Mouse (Mus musculus) midbrain, embryonic 15.5 days (tissue): ENCODE measurements around the gene Mrps11. TPM values are rescaled to one million over a fixed set of nuclear protein-coding genes. Genes with fewer than 3 reads are reported as not detected.

Experiments
- ATAC-seq: fragments of 200-750 bp; cut with Nextera tagmentation; replicated peaks from 2 replicates; pipeline ENCODE4 v1.8.0; 2017; ENCODE audit warnings: moderate TSS enrichment
- H3K27ac ChIP-seq: fragments of 300-500 bp; sonication (generic); 2 replicates; pipeline ENCODE4 v1.5.1; 2015; ENCODE audit warnings: mild to moderate bottlenecking, inconsistent platforms
- H3K27me3 ChIP-seq: fragments of 300-500 bp; sonication (generic); replicated peaks from 2 replicates; pipeline ENCODE4 v1.6.1; 2015; ENCODE audit warnings: inconsistent platforms
- H3K36me3 ChIP-seq: fragments of 300-500 bp; sonication (generic); replicated peaks from 2 replicates; pipeline ENCODE4 v1.6.1; 2015; ENCODE audit warnings: inconsistent platforms
- H3K4me1 ChIP-seq: fragments of 300-500 bp; sonication (generic); 2 replicates; pipeline ENCODE4 v1.6.1; 2015; ENCODE audit warnings: inconsistent platforms
- H3K4me2 ChIP-seq: fragments of 300-500 bp; sonication (generic); 2 replicates; pipeline ENCODE4 v1.6.1; 2015; ENCODE audit warnings: inconsistent platforms, mild to moderate bottlenecking, moderate library complexity
- H3K4me3 ChIP-seq: fragments of 300-500 bp; sonication (generic); 2 replicates; pipeline ENCODE4 v1.5.1; 2015; ENCODE audit warnings: mild to moderate bottlenecking, inconsistent platforms
- H3K9ac ChIP-seq: fragments of 300-500 bp; sonication (generic); 2 replicates; pipeline ENCODE4 v1.6.1; 2015; ENCODE audit warnings: mild to moderate bottlenecking, inconsistent platforms
- H3K9me3 ChIP-seq: fragments of 300-500 bp; sonication (generic); 2 replicates; pipeline ENCODE4 v1.6.1; 2016; ENCODE audit warnings: inconsistent platforms
- WGBS: fragments of 180-500 bp; shearing (Covaris S2); methylation state at CpG from one replicate; pipeline ENCODE4 v1.1.7; 2015; ENCODE audit warnings: mixed read lengths; 5-methylcytosine and 5-hydroxymethylcytosine counted together
- polyA plus RNA-seq: library from polyadenylated mRNA; unstranded; fragments of >200 nt; fragmentation: Nextera tagmentation; extraction: Ambion mirVana; gene quantifications from 2 replicates; pipeline ENCODE4 v1.2.1, GENCODE M21; 2015

Gene Mrps11
- polyA plus RNA-seq, 1 experiment from 2014 or later: 64.6 TPM

DNA sequence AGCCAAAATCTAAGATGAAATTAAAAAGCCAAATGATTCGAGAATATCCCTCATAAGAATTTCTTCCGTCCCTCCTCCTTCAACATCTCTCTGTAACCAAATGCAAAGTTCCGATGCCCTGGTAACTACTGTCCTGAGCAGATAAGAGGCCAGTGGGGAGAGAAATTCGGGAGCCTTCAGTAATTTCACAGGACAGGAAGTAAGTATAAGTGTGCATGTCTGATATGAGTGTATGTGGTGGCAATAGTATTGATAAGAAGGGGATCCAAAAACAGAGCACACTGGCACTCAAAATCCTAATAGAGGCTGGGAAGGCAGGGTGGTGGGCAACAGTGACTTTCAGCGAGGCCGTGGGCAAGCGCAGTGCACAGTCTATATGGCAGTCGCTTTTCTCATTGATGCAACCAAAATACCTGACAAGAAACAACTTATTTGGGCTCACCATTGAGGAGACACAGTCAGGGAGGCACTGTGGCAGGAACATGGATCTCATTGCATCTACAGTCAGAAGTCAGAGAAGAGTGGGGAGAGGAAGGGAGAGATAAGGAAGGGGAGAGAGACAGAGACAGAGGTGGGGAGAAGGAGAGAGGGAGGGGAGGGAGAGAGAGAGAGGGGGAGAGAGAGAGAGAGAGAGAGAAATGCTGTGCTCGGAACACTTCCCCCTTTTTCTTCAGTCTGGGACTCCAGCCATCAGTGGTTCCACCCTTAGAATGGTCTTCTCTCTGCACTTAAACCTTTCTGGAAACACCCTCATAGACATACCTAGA lies 17.0 kb downstream of the Mrps11 start:
- H3K4me2 ChIP-seq: no peak overlapping the region
- H3K36me3 ChIP-seq: no peaks in the 10 kb centered on the region
- ATAC-seq: no peak
- no peak overlapping the region for H3K9ac ChIP-seq
- no peak overlapping the region for H3K27ac ChIP-seq
- no peaks in the 10 kb centered on the region for H3K9me3 ChIP-seq
- 0 out of 2 replicates have a peak, but pooled peaks cover 5% of the 10 kb centered on the region for H3K4me1 ChIP-seq
- no peaks in the 10 kb centered on the region for H3K27me3 ChIP-seq
- no peak overlapping the region for H3K4me3 ChIP-seq
- WGBS: 77% methylated on average over 9 of the region's 9 CpGs

GRCm38 (mm10) chr7:78803841-78804240 lies 20.9 kb downstream of the Mrps11 start:
- Histone ChIP-seq H3K36me3 (no peaks in the 10 kb centered on the region), H3K4me1 (no peaks in the 10 kb centered on the region), H3K9me3 (no peaks in the 10 kb centered on the region), H3K9ac (no peak overlapping the region), H3K27me3 (no peaks in the 10 kb centered on the region), H3K27ac (no peak overlapping the region), H3K4me2 (no peak overlapping the region), H3K4me3 (no peak overlapping the region)
- 90% methylated on average over 3 of the region's 3 CpGs for WGBS
- no peak for ATAC-seq

GRCm38 (mm10) chr7:78807192-78807591 lies 24.3 kb downstream of the Mrps11 start:
- Histone ChIP-seq H3K4me3 (no peak overlapping the region), H3K27me3 (no peaks in the 10 kb centered on the region), H3K27ac (no peak overlapping the region), H3K36me3 (no peaks in the 10 kb centered on the region), H3K9ac (no peak overlapping the region), H3K4me1 (no peaks in the 10 kb centered on the region), H3K4me2 (no peak overlapping the region), H3K9me3 (no peaks in the 10 kb centered on the region)
- 82% methylated on average over 4 of the region's 4 CpGs for WGBS
- no peak for ATAC-seq

GRCm38 (mm10) chr7:78813791-78814190 lies 30.9 kb downstream of the Mrps11 start:
- ATAC-seq: no peak
- H3K36me3 ChIP-seq: no peaks in the 10 kb centered on the region
- no peak overlapping the region for H3K4me2 ChIP-seq
- H3K4me3 ChIP-seq: no peak overlapping the region
- 91% methylated on average over 6 of the region's 6 CpGs for WGBS
- no peaks in the 10 kb centered on the region for H3K27me3 ChIP-seq
- H3K4me1 ChIP-seq: peaks cover 7% of the 10 kb centered on the region; the same call in 1 of the 2 replicates
- no peak overlapping the region for H3K27ac ChIP-seq
- H3K9me3 ChIP-seq: no peaks in the 10 kb centered on the region
- H3K9ac ChIP-seq: no peak overlapping the region

DNA sequence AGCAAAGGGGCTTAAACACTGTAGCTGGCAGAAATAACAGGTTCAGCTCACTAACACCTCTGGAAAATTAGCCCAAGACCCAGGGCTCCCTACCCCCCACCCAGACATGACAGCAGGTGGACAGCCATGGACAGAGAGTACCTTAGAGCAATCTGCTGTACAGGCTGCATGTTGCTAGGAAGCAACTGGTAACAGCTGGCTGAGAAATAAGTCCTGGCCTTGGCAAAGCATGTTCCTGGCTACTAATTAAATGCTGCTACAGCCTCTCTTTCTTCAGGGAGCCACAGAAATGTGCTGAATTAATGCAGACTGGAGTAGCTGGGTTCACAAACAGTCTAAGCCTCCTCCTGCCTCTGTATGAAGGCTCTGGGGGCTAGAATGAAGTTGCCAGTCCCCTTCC lies 31.8 kb downstream of the Mrps11 start:
- Histone ChIP-seq H3K9me3 (no peaks in the 10 kb centered on the region), H3K4me3 (no peak overlapping the region), H3K36me3 (no peaks in the 10 kb centered on the region), H3K4me1 (peaks cover 7% of the 10 kb centered on the region; the same call in 1 of the 2 replicates), H3K9ac (no peak overlapping the region), H3K4me2 (no peak overlapping the region), H3K27ac (peak overlapping the region; percentile 45), H3K27me3 (no peaks in the 10 kb centered on the region)
- 0 out of 2 replicates have a peak, but pooled peaks have one; percentile 39 for ATAC-seq

- Histone ChIP-seq H3K4me2 (no peak overlapping the region), H3K9me3 (no peaks in the 10 kb centered on the region), H3K9ac (no peak overlapping the region), H3K27ac (no peak overlapping the region), H3K4me3 (no peak overlapping the region), H3K27me3 (no peaks in the 10 kb centered on the region), H3K4me1 (peaks cover 7% of the 10 kb centered on the region; the same call in 1 of the 2 replicates), H3K36me3 (no peaks in the 10 kb centered on the region)
- WGBS: 89% methylated on average over 12 of the region's 12 CpGs
- ATAC-seq: no peak
Measured at GRCm38 (mm10) chr7:78818336-78818735, 35.4 kb downstream of the Mrps11 start.

DNA sequence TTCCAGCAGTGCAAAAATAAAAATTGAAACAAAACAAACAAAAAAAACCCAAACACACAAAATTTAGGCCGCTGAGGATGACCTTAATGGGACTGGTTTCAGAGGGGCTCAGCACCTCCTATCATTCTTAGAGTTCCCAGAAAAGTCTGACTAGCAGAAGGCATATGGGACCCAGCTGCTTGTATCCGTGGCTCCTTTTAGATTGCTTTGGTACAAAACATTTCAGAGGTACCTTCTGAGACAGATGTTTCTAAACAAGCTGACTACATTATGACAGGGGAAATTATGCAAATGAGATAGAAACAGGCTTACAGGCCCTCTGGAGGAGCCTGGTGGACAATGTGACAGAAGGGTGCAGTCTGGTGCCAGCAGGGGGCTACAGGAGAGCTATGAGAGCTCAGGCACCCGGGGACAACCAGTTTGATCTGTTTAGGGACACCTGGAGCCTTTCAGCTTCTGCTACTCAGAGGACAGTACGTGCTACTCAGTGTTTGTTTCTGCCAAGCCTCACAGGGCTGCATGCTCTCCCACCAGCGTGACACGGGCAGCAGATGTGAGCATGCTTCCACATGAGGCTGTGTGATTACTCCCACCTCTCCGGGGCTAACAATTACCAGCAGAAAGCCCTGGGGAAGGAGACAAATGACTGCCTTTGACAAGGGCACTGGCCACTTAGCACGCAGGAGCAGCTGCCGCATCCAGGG lies 43.9 kb downstream of the Mrps11 start:
- peak; percentile 78 for ATAC-seq
- Histone ChIP-seq H3K27me3 (no peaks in the 10 kb centered on the region), H3K9me3 (no peaks in the 10 kb centered on the region), H3K36me3 (no peaks in the 10 kb centered on the region), H3K27ac (peak overlapping the region; percentile 40), H3K4me1 (peaks cover 8% of the 10 kb centered on the region), H3K4me2 (no peak overlapping the region), H3K4me3 (no peak overlapping the region), H3K9ac (no peak overlapping the region)
- 36% methylated on average over 9 of the region's 9 CpGs for WGBS

GRCm38 (mm10) chr7:78827749-78828362 lies 44.9 kb downstream of the Mrps11 start:
- Histone ChIP-seq H3K9ac (no peak overlapping the region), H3K4me2 (no peak overlapping the region), H3K4me3 (no peak overlapping the region), H3K27ac (no peak overlapping the region), H3K9me3 (no peaks in the 10 kb centered on the region), H3K36me3 (no peaks in the 10 kb centered on the region), H3K27me3 (no peaks in the 10 kb centered on the region), H3K4me1 (peaks cover 8% of the 10 kb centered on the region)
- 82% methylated on average over 14 of the region's 14 CpGs for WGBS
- ATAC-seq: no peak

GRCm38 (mm10) chr7:78835656-78836055 lies 52.7 kb downstream of the Mrps11 start:
- H3K27ac ChIP-seq: no peak overlapping the region
- peaks cover 5% of the 10 kb centered on the region; the same call in 1 of the 2 replicates for H3K36me3 ChIP-seq
- H3K9ac ChIP-seq: no peak overlapping the region
- no peak overlapping the region for H3K4me3 ChIP-seq
- H3K4me1 ChIP-seq: no peaks in the 10 kb centered on the region
- no peaks in the 10 kb centered on the region for H3K9me3 ChIP-seq
- no peak overlapping the region for H3K4me2 ChIP-seq
- 90% methylated on average over 4 of the region's 4 CpGs for WGBS
- ATAC-seq: no peak
- no peaks in the 10 kb centered on the region for H3K27me3 ChIP-seq

GRCm38 (mm10) chr7:78837250-78837649 lies 54.3 kb downstream of the Mrps11 start:
- H3K27ac ChIP-seq: no peak overlapping the region
- H3K4me3 ChIP-seq: no peak overlapping the region
- WGBS: 59% methylated on average over 4 of the region's 4 CpGs
- peaks cover 5% of the 10 kb centered on the region; the same call in 1 of the 2 replicates for H3K36me3 ChIP-seq
- H3K27me3 ChIP-seq: no peaks in the 10 kb centered on the region
- H3K4me1 ChIP-seq: no peaks in the 10 kb centered on the region
- no peaks in the 10 kb centered on the region for H3K9me3 ChIP-seq
- no peak for ATAC-seq
- H3K4me2 ChIP-seq: no peak overlapping the region
- no peak overlapping the region for H3K9ac ChIP-seq

GRCm38 (mm10) chr7:78841601-78842000 lies 58.7 kb downstream of the Mrps11 start:
- Histone ChIP-seq H3K36me3 (peaks cover 11% of the 10 kb centered on the region; the same call in 1 of the 2 replicates), H3K4me3 (no peak overlapping the region), H3K4me2 (no peak overlapping the region), H3K4me1 (peaks cover 9% of the 10 kb centered on the region), H3K9ac (no peak overlapping the region), H3K9me3 (no peaks in the 10 kb centered on the region), H3K27ac (no peak overlapping the region), H3K27me3 (no peaks in the 10 kb centered on the region)
- WGBS: 91% methylated on average over 5 of the region's 5 CpGs
- no peak for ATAC-seq
